Mouse (Mus musculus): ENCODE data around the gene Zfp956. TPM values are rescaled to one million over a fixed set of nuclear protein-coding genes. Genes with fewer than 3 reads are reported as not detected.
"Not testable (repeated sequence)": the region's sequence is repeated elsewhere in the genome, so short reads cannot be mapped to it uniquely, and the experiment has no call there.

Zfp956 gene
- total RNA-seq, 2 experiments from 2014 or later = 21.9 to 25.0 TPM

GRCm38 (mm10) chr6:47963051-47963450 is 9.9 kb downstream of the Zfp956 start:
- no peak for DNase-seq (ENCODE audit: low spot score in 2 of 2)

GRCm38 (mm10) chr6:47968166-47968565 is 15.0 kb downstream of the Zfp956 start:
- DNase-seq (ENCODE audit: low spot score in 2 of 2) = not testable (repeated sequence)

- no peak for DNase-seq (ENCODE audit: low spot score in 2 of 2)
These were observed 21.4 kb downstream of the Zfp956 start for GRCm38 (mm10) chr6:47974599-47974998.

- peak; percentile 70 to 79 for DNase-seq (ENCODE audit: low spot score in 2 of 2)
These were observed 25.7 kb downstream of the Zfp956 start for GRCm38 (mm10) chr6:47978897-47979368.

DNA sequence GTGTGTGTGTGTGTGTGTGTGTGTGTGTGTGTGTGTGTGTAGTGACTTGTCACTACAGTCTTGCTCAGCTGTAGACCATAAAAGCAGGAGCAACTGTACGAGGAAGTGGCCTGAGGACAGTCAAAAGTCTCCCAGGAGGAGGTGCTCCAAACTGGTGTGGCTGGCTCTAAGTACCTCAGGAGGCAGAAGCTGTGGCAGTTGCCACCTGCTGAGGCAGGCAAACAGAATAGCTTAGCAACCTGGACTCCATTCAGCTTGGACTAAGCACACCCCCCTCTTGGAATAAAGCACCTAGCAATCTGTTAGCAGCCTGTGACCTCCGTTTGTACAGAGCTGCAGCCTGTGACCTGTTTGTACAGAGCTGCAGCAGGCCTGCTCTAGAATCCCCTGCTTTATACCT is 30.7 kb downstream of the Zfp956 start:
- no peak for DNase-seq (ENCODE audit: low spot score in 2 of 2)

- no peak for DNase-seq (ENCODE audit: low spot score in 2 of 2)
These were observed 42.5 kb downstream of the Zfp956 start for GRCm38 (mm10) chr6:47995661-47996060.

- DNase-seq (ENCODE audit: low spot score in 2 of 2) = no peak
These were observed 57.5 kb downstream of the Zfp956 start for GRCm38 (mm10) chr6:48010727-48011126.

Other genes with a start within 250 kb of the Zfp956 start
- gene Pdia4, start 140.0 kb upstream of the Zfp956 start, total RNA-seq (2021) = 10 to 100 TPM; 44.8 to 47.8 TPM
- 1 to 10 TPM; 7.0 to 7.2 TPM for gene Zfp786, start 122.5 kb upstream of the Zfp956 start, total RNA-seq (2021)
- gene Zfp398, start 117.7 kb upstream of the Zfp956 start, total RNA-seq (2021) = 10 to 100 TPM; 20.2 to 21.3 TPM
- gene Zfp282, start 76.2 kb upstream of the Zfp956 start, total RNA-seq (2021) = 10 to 100 TPM; 25.9 to 26.5 TPM
- gene Zfp212, start 32.9 kb upstream of the Zfp956 start, total RNA-seq (2021) = 10 to 100 TPM; 16.9 to 17.2 TPM
- 10 to 100 TPM; 36.6 to 44.9 TPM for gene Zfp777, start 95.5 kb downstream of the Zfp956 start, total RNA-seq (2021)
- gene Zfp746, start 133.2 kb downstream of the Zfp956 start, total RNA-seq (2021) = 10 to 100 TPM; 27.5 to 29.6 TPM

Data from layer of hippocampus, postnatal 10 days (tissue).